Mouse (Mus musculus) hindbrain, embryonic 16.5 days (tissue): ENCODE data around the gene Cdk8. TPM values are rescaled to one million over a fixed set of nuclear protein-coding genes. Genes with fewer than 3 reads are reported as not detected.

ENCODE experiments used
- ATAC-seq: fragments of 200-750 bp; cut with Nextera tagmentation; 2 replicates; pipeline ENCODE4 v1.8.0; 2017; ENCODE audit warnings: moderate TSS enrichment, moderate library complexity
- H3K27ac ChIP-seq: fragments of 300-500 bp; sonication (generic); 2 replicates; pipeline ENCODE4 v1.5.1; 2014; ENCODE audit warnings: low read depth, mild to moderate bottlenecking, control low read depth, low read length, moderate library complexity
- H3K27me3 ChIP-seq: fragments of 300-500 bp; sonication (generic); replicated peaks from 2 replicates; pipeline ENCODE4 v1.6.1; 2014; ENCODE audit warnings: low read length; ENCODE audit not compliant: control insufficient read depth, insufficient read depth
- H3K36me3 ChIP-seq: fragments of 300-500 bp; sonication (generic); 2 replicates; pipeline ENCODE4 v1.6.1; 2014; ENCODE audit warnings: mild to moderate bottlenecking, low read length, moderate library complexity, mixed read lengths; ENCODE audit not compliant: control insufficient read depth, insufficient read depth
- H3K4me1 ChIP-seq: fragments of 300-500 bp; sonication (generic); 2 replicates; pipeline ENCODE4 v1.6.1; 2014; ENCODE audit warnings: low read depth, low read length; ENCODE audit not compliant: control insufficient read depth, insufficient read depth
- H3K4me2 ChIP-seq: fragments of 300-500 bp; sonication (generic); 2 replicates; pipeline ENCODE4 v1.6.1; 2014; ENCODE audit warnings: mild to moderate bottlenecking, low read length, control low read depth, moderate library complexity
- H3K4me3 ChIP-seq: fragments of 300-500 bp; sonication (generic); 2 replicates; pipeline ENCODE4 v1.5.1; 2014; ENCODE audit warnings: mild to moderate bottlenecking, low read length, control low read depth, moderate library complexity
- H3K9ac ChIP-seq: fragments of 300-500 bp; sonication (generic); 2 replicates; pipeline ENCODE4 v1.6.1; 2014; ENCODE audit warnings: low read depth, mild to moderate bottlenecking, control low read depth, low read length, moderate library complexity
- H3K9me3 ChIP-seq: fragments of 300-500 bp; sonication (generic); 2 replicates; pipeline ENCODE4 v1.6.1; 2014; ENCODE audit warnings: mild to moderate bottlenecking, low read length, moderate library complexity; ENCODE audit not compliant: control insufficient read depth
- WGBS: fragments of 180-500 bp; shearing (Covaris S2); extraction: QIAGEN DNeasy Blood & Tissue Kit; methylation state at CpG from one replicate; pipeline ENCODE4 v1.1.7; 2014; 5-methylcytosine and 5-hydroxymethylcytosine counted together
- polyA plus RNA-seq: library from polyadenylated mRNA; unstranded; fragments of >200 nt; fragmentation: Nextera tagmentation; extraction: Ambion mirVana; gene quantifications from 2 replicates; pipeline ENCODE4 v1.2.1, GENCODE M21; 2015

Gene Cdk8
- polyA plus RNA-seq, 1 experiment from 2014 or later, result 11.2 TPM

- Histone ChIP-seq H3K4me1 (no peaks in the 10 kb centered on the region), H3K9ac (no peak overlapping the region), H3K4me3 (no peak overlapping the region), H3K4me2 (no peak overlapping the region), H3K36me3 (no peaks in the 10 kb centered on the region), H3K9me3 (no peaks in the 10 kb centered on the region), H3K27me3 (no peaks in the 10 kb centered on the region), H3K27ac (no peak overlapping the region)
- ATAC-seq, result no peak
- 92% methylated on average over 4 of the region's 4 CpGs for WGBS
Observed at GRCm38 (mm10) chr5:146340037-146340436, 109.0 kb downstream of the Cdk8 start.

GRCm38 (mm10) chr5:146344911-146345686 is 114.1 kb downstream of the Cdk8 start:
- 86% methylated on average over 12 of the region's 12 CpGs for WGBS
- no peaks in the 10 kb centered on the region for H3K9me3 ChIP-seq
- H3K4me1 ChIP-seq, result no peaks in the 10 kb centered on the region
- H3K4me2 ChIP-seq, result no peak overlapping the region
- no peak for ATAC-seq
- no peak overlapping the region for H3K4me3 ChIP-seq
- H3K27ac ChIP-seq, result no peak overlapping the region
- H3K36me3 ChIP-seq, result no peaks in the 10 kb centered on the region
- no peak overlapping the region for H3K9ac ChIP-seq
- H3K27me3 ChIP-seq, result no peaks in the 10 kb centered on the region

GRCm38 (mm10) chr5:146347081-146347480 is 116.1 kb downstream of the Cdk8 start:
- Histone ChIP-seq H3K4me1 (no peaks in the 10 kb centered on the region), H3K9me3 (no peaks in the 10 kb centered on the region), H3K4me3 (no peak overlapping the region), H3K36me3 (no peaks in the 10 kb centered on the region), H3K9ac (no peak overlapping the region), H3K27me3 (no peaks in the 10 kb centered on the region), H3K4me2 (no peak overlapping the region), H3K27ac (no peak overlapping the region)
- no peak for ATAC-seq
- WGBS, result 88% methylated on average over 6 of the region's 6 CpGs

GRCm38 (mm10) chr5:146349183-146349582 is 118.2 kb downstream of the Cdk8 start:
- no peaks in the 10 kb centered on the region for H3K4me1 ChIP-seq
- ATAC-seq, result no peak
- no peak overlapping the region for H3K9ac ChIP-seq
- WGBS, result 79% methylated on average over 3 of the region's 3 CpGs
- no peak overlapping the region for H3K27ac ChIP-seq
- no peaks in the 10 kb centered on the region for H3K9me3 ChIP-seq
- H3K36me3 ChIP-seq, result no peaks in the 10 kb centered on the region
- H3K27me3 ChIP-seq, result no peaks in the 10 kb centered on the region
- H3K4me2 ChIP-seq, result no peak overlapping the region
- no peak overlapping the region for H3K4me3 ChIP-seq

- Histone ChIP-seq H3K36me3 (no peaks in the 10 kb centered on the region), H3K4me2 (no peak overlapping the region), H3K27ac (no peak overlapping the region), H3K4me1 (no peaks in the 10 kb centered on the region), H3K27me3 (no peaks in the 10 kb centered on the region), H3K9me3 (no peaks in the 10 kb centered on the region), H3K4me3 (no peak overlapping the region), H3K9ac (no peak overlapping the region)
- ATAC-seq, result no peak
- WGBS, result 78% methylated on average over 11 of the region's 11 CpGs
Observed at GRCm38 (mm10) chr5:146350784-146351183, 119.8 kb downstream of the Cdk8 start.

GRCm38 (mm10) chr5:146352006-146352405 is 121.0 kb downstream of the Cdk8 start:
- Histone ChIP-seq H3K36me3 (no peaks in the 10 kb centered on the region), H3K9me3 (no peaks in the 10 kb centered on the region), H3K27ac (no peak overlapping the region), H3K27me3 (no peaks in the 10 kb centered on the region), H3K4me2 (no peak overlapping the region), H3K9ac (no peak overlapping the region), H3K4me3 (no peak overlapping the region), H3K4me1 (no peaks in the 10 kb centered on the region)
- ATAC-seq, result no peak
- WGBS, result 88% methylated on average over 7 of the region's 7 CpGs

Other genes with a start within 250 kb of the Cdk8 start
- not detected in 2 replicates for gene Cyp3a25, start 221.6 kb upstream of the Cdk8 start, polyA plus RNA-seq
- not detected in 2 replicates for gene Cyp3a59, start 152.0 kb upstream of the Cdk8 start, polyA plus RNA-seq
- not detected in 2 replicates for gene Gm5565, start 70.7 kb upstream of the Cdk8 start, polyA plus RNA-seq
- not detected in 2 replicates for gene Gm6309, start 60.5 kb upstream of the Cdk8 start, polyA plus RNA-seq
- gene 1700001J03Rik, start 45.9 kb upstream of the Cdk8 start, polyA plus RNA-seq, result 0.35 TPM in 1 of 2 replicates, not detected in the other
- gene Rnf6, start 9.7 kb upstream of the Cdk8 start, polyA plus RNA-seq, result 28.0 and 30.1 TPM in 2 replicates
- gene Wasf3, start 153.8 kb downstream of the Cdk8 start, polyA plus RNA-seq, result 19.3 and 23.4 TPM in 2 replicates